Mouse (Mus musculus) neural tube, embryonic 15.5 days (tissue): Measurements from ENCODE around the gene Trf. TPM values are rescaled to one million over a fixed set of nuclear protein-coding genes. Genes with fewer than 3 reads are reported as not detected.
"Not testable (repeated sequence)": the region's sequence is repeated elsewhere in the genome, so short reads cannot be mapped to it uniquely, and the experiment has no call there.

Experiments
- ATAC-seq: fragments of 200-750 bp; cut with Nextera tagmentation; 2 replicates; pipeline ENCODE4 v1.8.0; 2017; ENCODE audit warnings: mild to moderate bottlenecking, moderate TSS enrichment, moderate library complexity; ENCODE audit not compliant: low FRiP score
- H3K27ac ChIP-seq: fragments of 300-500 bp; sonication (generic); replicated peaks from 2 replicates; pipeline ENCODE4 v1.5.1; 2015; ENCODE audit warnings: mild to moderate bottlenecking, inconsistent platforms
- H3K27me3 ChIP-seq: fragments of 300-500 bp; sonication (generic); replicated peaks from 2 replicates; pipeline ENCODE4 v1.6.1; 2015; ENCODE audit warnings: inconsistent platforms
- H3K36me3 ChIP-seq: fragments of 300-500 bp; sonication (generic); 2 replicates; pipeline ENCODE4 v1.6.1; 2015; ENCODE audit warnings: inconsistent platforms
- H3K4me1 ChIP-seq: fragments of 300-500 bp; sonication (generic); 2 replicates; pipeline ENCODE4 v1.6.1; 2015; ENCODE audit warnings: inconsistent platforms
- H3K4me2 ChIP-seq: fragments of 300-500 bp; sonication (generic); 2 replicates; pipeline ENCODE4 v1.6.1; 2015; ENCODE audit warnings: inconsistent platforms, mild to moderate bottlenecking, moderate library complexity
- H3K4me3 ChIP-seq: fragments of 300-500 bp; sonication (generic); replicated peaks from 2 replicates; pipeline ENCODE4 v1.5.1; 2015; ENCODE audit warnings: mild to moderate bottlenecking, inconsistent platforms
- H3K9ac ChIP-seq: fragments of 300-500 bp; sonication (generic); replicated peaks from 2 replicates; pipeline ENCODE4 v1.6.1; 2015; ENCODE audit warnings: mild to moderate bottlenecking, inconsistent platforms
- H3K9me3 ChIP-seq: fragments of 300-500 bp; sonication (generic); replicated peaks from 2 replicates; pipeline ENCODE4 v1.6.1; 2016; ENCODE audit warnings: inconsistent platforms
- WGBS: fragments of 180-500 bp; shearing (Covaris S2); methylation state at CpG from one replicate; pipeline ENCODE4 v1.1.7; 2015; ENCODE audit warnings: mixed read lengths; 5-methylcytosine and 5-hydroxymethylcytosine counted together
- polyA plus RNA-seq: library from polyadenylated mRNA; unstranded; fragments of >200 nt; fragmentation: Nextera tagmentation; extraction: Ambion mirVana; gene quantifications from 2 replicates; pipeline ENCODE4 v1.2.1, GENCODE M21; 2015

Gene Trf
- polyA plus RNA-seq, 1 experiment from 2014 or later = 38.9 TPM

- 0 out of 2 replicates have a peak overlapping the region, but pooled peaks have one; percentile 26 for H3K9ac ChIP-seq
- WGBS = 5% methylated on average over 20 of the region's 20 CpGs
- ATAC-seq = peak; percentile 56
Measured at GRCm38 (mm10) chr9:103180807-103181565, 49.3 kb downstream of the Trf start.

DNA sequence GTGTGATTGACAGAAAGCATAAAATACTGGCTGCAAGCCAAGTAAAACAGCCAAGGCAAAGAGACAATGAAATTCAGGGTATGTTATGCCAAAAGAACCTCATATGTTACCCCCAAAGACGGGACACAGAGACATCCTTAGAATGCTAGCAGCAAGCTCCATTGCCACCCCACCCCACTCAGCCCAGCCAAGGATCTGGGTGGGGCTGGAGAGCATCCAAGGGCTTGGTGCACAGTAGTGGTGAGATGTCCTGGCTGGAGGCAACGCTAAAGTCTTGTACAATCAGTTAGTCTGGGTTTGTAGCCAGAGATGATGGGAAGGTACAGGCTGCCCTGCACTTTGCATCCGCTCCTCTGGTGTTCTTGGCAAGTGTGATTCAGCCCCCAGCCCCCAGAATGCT, 49.9 kb downstream of the Trf start:
- ATAC-seq = no peak
- WGBS = 65% methylated on average over 3 of the region's 3 CpGs
- Histone ChIP-seq H3K27me3 (no peaks in the 10 kb centered on the region), H3K4me3 (no peak overlapping the region), H3K9ac (no peak overlapping the region), H3K4me1 (peaks cover 13% of the 10 kb centered on the region), H3K9me3 (no peaks in the 10 kb centered on the region), H3K4me2 (peak overlapping the region; percentile 54), H3K27ac (peak overlapping the region; percentile 60), H3K36me3 (peaks cover 30% of the 10 kb centered on the region)

More at GRCm38 (mm10) chr9:103180807-103181565, 49.3 kb downstream of the Trf start:
- peak overlapping the region; percentile 60 for H3K27ac ChIP-seq
- H3K4me2 ChIP-seq = peak overlapping the region; percentile 54
- peak overlapping the region; percentile 30 for H3K4me3 ChIP-seq
- no peaks in the 10 kb centered on the region for H3K27me3 ChIP-seq
- H3K9me3 ChIP-seq = no peaks in the 10 kb centered on the region
- H3K36me3 ChIP-seq = peaks cover 30% of the 10 kb centered on the region
- H3K4me1 ChIP-seq = peaks cover 13% of the 10 kb centered on the region

DNA sequence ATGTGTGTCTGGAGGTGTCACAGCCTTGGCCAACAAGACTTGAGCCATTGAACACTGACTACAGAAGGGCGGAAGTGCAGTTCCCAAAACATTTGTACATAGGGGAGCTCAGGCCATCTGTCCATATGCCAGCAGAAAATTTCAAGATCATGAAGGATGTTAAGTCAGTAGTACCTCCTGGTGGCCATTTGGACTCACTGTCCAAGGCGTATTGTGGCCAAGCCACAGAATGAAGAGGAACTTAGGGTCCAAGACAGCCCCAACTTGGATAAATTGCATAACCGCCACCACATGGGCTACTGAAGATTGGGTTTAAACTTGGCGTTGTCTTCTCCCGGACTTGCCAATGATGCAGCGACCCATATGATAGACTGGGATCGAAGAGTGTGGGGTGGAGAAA, 54.6 kb downstream of the Trf start:
- 95% methylated on average over 7 of the region's 7 CpGs for WGBS
- Histone ChIP-seq H3K4me2 (no peak overlapping the region), H3K9me3 (no peaks in the 10 kb centered on the region), H3K36me3 (peaks cover 40% of the 10 kb centered on the region), H3K9ac (no peak overlapping the region), H3K4me1 (peaks cover 8% of the 10 kb centered on the region), H3K4me3 (no peak overlapping the region), H3K27ac (no peak overlapping the region), H3K27me3 (no peaks in the 10 kb centered on the region)
- no peak for ATAC-seq

GRCm38 (mm10) chr9:103174771-103175519, 55.3 kb downstream of the Trf start:
- H3K4me2 ChIP-seq = no peak overlapping the region
- H3K9ac ChIP-seq = no peak overlapping the region
- ATAC-seq = no peak
- H3K36me3 ChIP-seq = peaks cover 43% of the 10 kb centered on the region
- no peak overlapping the region for H3K27ac ChIP-seq
- no peak overlapping the region for H3K4me3 ChIP-seq
- H3K27me3 ChIP-seq = no peaks in the 10 kb centered on the region
- WGBS = 48% methylated on average over 6 of the region's 6 CpGs
- peaks cover under 1% of the 10 kb centered on the region; the same call in 1 of the 2 replicates for H3K4me1 ChIP-seq
- H3K9me3 ChIP-seq = no peaks in the 10 kb centered on the region

DNA sequence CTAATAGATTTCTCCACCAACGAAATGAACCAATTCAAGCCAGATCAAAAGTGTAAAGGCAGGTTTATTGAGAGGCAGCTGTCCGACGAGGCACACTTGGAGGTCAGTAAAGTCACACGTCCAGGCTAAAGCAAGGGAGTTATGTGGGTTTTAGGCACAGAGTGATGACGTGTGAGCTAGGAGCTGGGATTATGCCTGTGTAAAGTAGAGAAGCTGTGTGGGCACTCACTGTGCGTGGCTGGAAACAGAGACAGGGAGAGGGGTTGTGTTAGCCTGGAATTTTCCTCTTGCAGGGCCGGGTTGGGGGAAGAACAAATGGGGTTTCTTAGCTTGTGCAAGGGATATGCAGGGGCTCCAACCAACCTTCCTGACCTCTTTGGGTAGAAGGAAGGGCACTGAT, 61.5 kb downstream of the Trf start:
- WGBS = 72% methylated on average over 7 of the region's 7 CpGs
- H3K36me3 ChIP-seq = peaks cover 65% of the 10 kb centered on the region
- no peak overlapping the region for H3K4me3 ChIP-seq
- no peaks in the 10 kb centered on the region for H3K9me3 ChIP-seq
- no peaks in the 10 kb centered on the region for H3K27me3 ChIP-seq
- H3K9ac ChIP-seq = no peak overlapping the region
- no peak for ATAC-seq
- H3K4me2 ChIP-seq = no peak overlapping the region
- H3K4me1 ChIP-seq = peaks cover 3% of the 10 kb centered on the region; the same call in 1 of the 2 replicates
- H3K27ac ChIP-seq = no peak overlapping the region

DNA sequence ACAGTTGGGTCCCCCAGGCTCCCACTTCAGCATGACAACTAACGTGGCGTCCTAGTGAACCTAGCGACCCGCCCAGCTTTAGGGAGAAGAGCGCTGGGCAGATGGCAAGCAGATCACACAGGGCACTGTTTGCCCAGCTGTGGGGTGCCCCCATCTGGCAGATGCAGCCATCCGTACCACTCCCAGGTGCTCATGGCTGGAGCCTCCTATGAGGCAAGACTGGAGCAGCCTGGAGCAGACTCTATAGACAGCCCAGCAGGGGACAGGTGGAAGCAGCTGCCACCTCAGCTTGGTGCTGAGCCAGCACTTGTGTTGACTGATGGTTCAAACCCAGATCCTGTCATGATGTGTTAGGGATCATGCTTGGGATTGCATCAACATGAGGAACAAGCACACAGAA, 62.2 kb downstream of the Trf start:
- Histone ChIP-seq H3K9me3 (no peaks in the 10 kb centered on the region), H3K27me3 (no peaks in the 10 kb centered on the region), H3K4me2 (no peak overlapping the region), H3K27ac (no peak overlapping the region), H3K4me1 (peaks cover 3% of the 10 kb centered on the region; the same call in 1 of the 2 replicates), H3K4me3 (no peak overlapping the region), H3K9ac (no peak overlapping the region), H3K36me3 (peaks cover 68% of the 10 kb centered on the region)
- 58% methylated on average over 6 of the region's 6 CpGs for WGBS
- 0 out of 2 replicates have a peak, but pooled peaks have one; percentile 18 for ATAC-seq

DNA sequence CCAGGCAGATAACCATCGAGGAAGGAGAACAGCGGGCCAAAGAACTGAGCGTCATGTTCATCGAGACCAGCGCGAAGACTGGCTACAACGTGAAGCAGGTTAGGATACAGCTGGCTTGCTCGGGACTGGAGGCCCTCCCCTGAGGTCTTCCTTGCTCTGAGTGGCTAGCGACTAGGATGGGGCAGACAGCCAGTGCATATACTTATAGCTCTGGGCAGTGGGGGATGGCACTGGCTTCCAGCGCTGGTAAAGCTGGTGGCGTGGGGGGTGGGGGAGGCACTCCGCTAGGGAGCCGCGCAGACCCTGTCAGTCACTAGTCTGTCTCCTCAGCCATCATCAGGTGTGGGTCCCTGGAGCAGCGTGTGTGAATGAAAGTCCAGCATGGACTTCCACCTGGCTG, 66.4 kb downstream of the Trf start:
- no peak overlapping the region for H3K4me2 ChIP-seq
- 77% methylated on average over 15 of the region's 15 CpGs for WGBS
- H3K36me3 ChIP-seq = peaks cover 70% of the 10 kb centered on the region

DNA sequence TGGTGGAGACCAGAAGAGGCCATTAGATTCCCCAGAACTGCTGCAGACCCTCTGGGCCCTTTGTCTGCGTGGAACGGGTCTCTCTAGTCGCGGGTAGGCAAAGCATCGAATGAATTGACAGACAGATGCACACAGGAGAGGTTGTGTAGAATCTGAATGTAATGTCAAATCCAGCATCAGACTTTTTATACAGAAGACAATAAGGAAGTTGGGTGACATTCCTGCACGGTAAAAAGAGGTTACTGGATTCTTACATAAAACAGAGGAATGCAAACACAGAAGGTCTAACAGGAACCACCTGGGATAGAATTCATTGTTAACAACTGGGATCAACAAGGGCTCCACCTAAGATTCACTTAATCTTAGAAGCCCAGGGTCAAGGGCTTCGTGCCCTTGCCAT, 75.1 kb downstream of the Trf start:
- H3K27me3 ChIP-seq, H3K4me3 ChIP-seq, H3K9me3 ChIP-seq, H3K9ac ChIP-seq, ATAC-seq, H3K4me2 ChIP-seq, H3K27ac ChIP-seq, H3K36me3 ChIP-seq: not testable (repeated sequence)
- WGBS = 91% methylated on average over 7 of the region's 7 CpGs
- peaks cover 14% of the 10 kb centered on the region for H3K4me1 ChIP-seq

More for the DNA sequence above, 66.4 kb downstream of the Trf start:
- Histone ChIP-seq H3K4me3 (no peak overlapping the region), H3K27ac (no peak overlapping the region), H3K9ac (no peak overlapping the region), H3K4me1 (peaks cover 3% of the 10 kb centered on the region; the same call in 1 of the 2 replicates), H3K9me3 (no peaks in the 10 kb centered on the region), H3K27me3 (no peaks in the 10 kb centered on the region)
- no peak for ATAC-seq

DNA sequence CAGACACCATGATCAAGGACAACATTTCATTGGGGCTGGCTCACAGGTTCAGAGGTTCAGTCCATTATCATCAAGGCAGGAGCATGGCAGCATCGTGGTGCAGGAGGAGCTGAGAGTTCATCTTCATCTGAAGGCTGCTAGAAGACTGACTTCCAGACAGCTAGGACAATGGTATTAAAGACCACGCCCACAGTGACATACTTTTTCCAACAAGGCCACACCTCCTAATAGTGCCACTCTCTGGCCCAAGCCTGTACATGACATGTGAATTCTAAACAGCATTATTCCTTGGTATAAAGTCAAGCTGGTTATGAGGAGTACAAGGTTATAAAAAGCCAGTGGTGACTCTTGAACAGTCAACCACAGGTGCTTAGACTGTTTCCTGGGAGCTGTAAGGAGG, 75.7 kb downstream of the Trf start:
- Histone ChIP-seq H3K36me3 (0 out of 2 replicates have a peak, but pooled peaks cover 9% of the 10 kb centered on the region), H3K4me2 (no peak overlapping the region), H3K4me1 (peaks cover 14% of the 10 kb centered on the region), H3K9me3 (no peaks in the 10 kb centered on the region), H3K27me3 (no peaks in the 10 kb centered on the region), H3K27ac (no peak overlapping the region), H3K9ac (no peak overlapping the region), H3K4me3 (no peak overlapping the region)
- no peak for ATAC-seq
- WGBS = 94% methylated on average over 2 of the region's 2 CpGs

Other genes starting within 250 kb of the Trf start
- 2.6 and 6.5 TPM in 2 replicates for gene Slco2a1, start 241.7 kb downstream of the Trf start, polyA plus RNA-seq
- gene Rab6b, start 118.7 kb downstream of the Trf start, polyA plus RNA-seq = 105 and 117 TPM in 2 replicates
- 58.5 and 60.9 TPM in 2 replicates for gene Srprb, start 28.3 kb downstream of the Trf start, polyA plus RNA-seq
- 0.35 TPM in 1 of 2 replicates, not detected in the other for gene Gm20425, start 137 bp downstream of the Trf start, polyA plus RNA-seq
- gene 1300017J02Rik, start 74.6 kb upstream of the Trf start, polyA plus RNA-seq = 1.5 TPM in 2 replicates
- 17.6 and 31.5 TPM in 2 replicates for gene Topbp1, start 74.8 kb upstream of the Trf start, polyA plus RNA-seq
- gene Cdv3, start 135.4 kb upstream of the Trf start, polyA plus RNA-seq = 89.9 and 101 TPM in 2 replicates
- 2.5 and 2.7 TPM in 2 replicates for gene Bfsp2, start 250.0 kb upstream of the Trf start, polyA plus RNA-seq